Mouse (Mus musculus) embryonic facial prominence, embryonic 11.5 days (tissue): ENCODE results near the gene Homez. TPM values are rescaled to one million over a fixed set of nuclear protein-coding genes. Genes with fewer than 3 reads are reported as not detected.

Experiments used
- ATAC-seq: fragments of 200-750 bp; cut with Nextera tagmentation; replicated peaks from 2 replicates; pipeline ENCODE4 v1.8.0; 2017; ENCODE audit warnings: low read depth; ENCODE audit not compliant: insufficient number of reproducible peaks, low FRiP score, low TSS enrichment
- DNase-seq: peaks from one replicate; pipeline ENCODE4 v3.0.0-alpha.2; 2015; ENCODE audit warnings: low spot score
- H3K27ac ChIP-seq: fragments of 300-500 bp; sonication (generic); replicated peaks from 2 replicates; pipeline ENCODE4 v1.5.1; 2014; ENCODE audit warnings: mild to moderate bottlenecking, low read depth, low read length, control low read depth
- H3K27me3 ChIP-seq: fragments of 300-500 bp; sonication (generic); 2 replicates; pipeline ENCODE4 v1.6.1; 2014; ENCODE audit warnings: mild to moderate bottlenecking, low read length, moderate library complexity, mixed read lengths; ENCODE audit not compliant: control insufficient read depth, insufficient read depth
- H3K36me3 ChIP-seq: fragments of 300-500 bp; sonication (generic); replicated peaks from 2 replicates; pipeline ENCODE4 v1.6.1; 2014; ENCODE audit warnings: low read depth, mild to moderate bottlenecking, low read length, moderate library complexity, mixed read lengths; ENCODE audit not compliant: control insufficient read depth, insufficient read depth
- H3K4me1 ChIP-seq: fragments of 300-500 bp; sonication (generic); 2 replicates; pipeline ENCODE4 v1.6.1; 2014; ENCODE audit warnings: low read length, mixed read lengths; ENCODE audit not compliant: control insufficient read depth, insufficient read depth
- H3K4me2 ChIP-seq: fragments of 300-500 bp; sonication (generic); 2 replicates; pipeline ENCODE4 v1.6.1; 2014; ENCODE audit warnings: low read depth, mild to moderate bottlenecking, control low read depth, low read length, moderate library complexity
- H3K4me3 ChIP-seq: fragments of 300-500 bp; sonication (generic); 2 replicates; pipeline ENCODE4 v1.5.1; 2014; ENCODE audit warnings: low read depth, low read length, control low read depth
- H3K9ac ChIP-seq: fragments of 300-500 bp; sonication (generic); replicated peaks from 2 replicates; pipeline ENCODE4 v1.6.1; 2014; ENCODE audit warnings: mild to moderate bottlenecking, control low read depth, low read length
- H3K9me3 ChIP-seq: fragments of 300-500 bp; sonication (generic); replicated peaks from 2 replicates; pipeline ENCODE4 v1.6.1; 2016; ENCODE audit warnings: mild to moderate bottlenecking, low read length, inconsistent platforms, mixed read lengths; ENCODE audit not compliant: control insufficient read depth
- WGBS: fragments of 180-500 bp; shearing (Covaris S2); extraction: QIAGEN DNeasy Blood & Tissue Kit; methylation state at CpG from one replicate; pipeline ENCODE4 v1.1.7; 2014; 5-methylcytosine and 5-hydroxymethylcytosine counted together
- polyA plus RNA-seq: library from polyadenylated mRNA; unstranded; fragments of >200 nt; fragmentation: Nextera tagmentation; extraction: Ambion mirVana; gene quantifications from 2 replicates; pipeline ENCODE4 v1.2.1, GENCODE M21; 2014

Gene Homez
- polyA plus RNA-seq, 1 experiment from 2014 or later, result 14.5 TPM

GRCm38 (mm10) chr14:54877048-54877715 lies 6.4 kb upstream of the Homez start, which contains the start of gene Ppp1r3e:
Gene Ppp1r3e, minus strand, starts transcription at chr14:54877550.
- Histone ChIP-seq H3K36me3 (no peaks in the 10 kb centered on the region), H3K4me1 (peaks cover 4% of the 10 kb centered on the region; the same call in 1 of the 2 replicates), H3K4me3 (peak within 1 kb of the TSS; percentile 68), H3K9ac (peak within 1 kb of the TSS; percentile 78), H3K27ac (0 out of 2 replicates have a peak within 1 kb of the TSS, but pooled peaks have one; percentile 16), H3K4me2 (peak within 1 kb of the TSS; percentile 100), H3K9me3 (no peaks in the 10 kb centered on the region), H3K27me3 (peaks cover 8% of the 10 kb centered on the region)
- DNase-seq (peak; percentile 59), ATAC-seq (peak; percentile 69)
- under 1% methylated on average over 54 of the region's 61 CpGs for WGBS

GRCm38 (mm10) chr14:54876539-54877047 lies 5.8 kb upstream of the Homez start:
- DNase-seq (peak; percentile 90), ATAC-seq (peak; percentile 76)
- Histone ChIP-seq H3K36me3 (no peaks in the 10 kb centered on the region), H3K4me1 (peaks cover 4% of the 10 kb centered on the region; the same call in 1 of the 2 replicates), H3K27me3 (peaks cover 8% of the 10 kb centered on the region), H3K4me3 (peak overlapping the region; percentile 68), H3K27ac (0 out of 2 replicates have a peak overlapping the region, but pooled peaks have one; percentile 16), H3K4me2 (peak overlapping the region; percentile 100), H3K9ac (peak overlapping the region; percentile 78), H3K9me3 (no peaks in the 10 kb centered on the region)
- WGBS, result under 1% methylated on average over 65 of the region's 72 CpGs

GRCm38 (mm10) chr14:54875844-54876538 lies 5.2 kb upstream of the Homez start:
- no peaks in the 10 kb centered on the region for H3K9me3 ChIP-seq
- peak overlapping the region; percentile 100 for H3K4me2 ChIP-seq
- H3K4me3 ChIP-seq, result peak overlapping the region; percentile 68
- peaks cover 8% of the 10 kb centered on the region for H3K27me3 ChIP-seq
- peaks cover 4% of the 10 kb centered on the region; the same call in 1 of the 2 replicates for H3K4me1 ChIP-seq
- H3K27ac ChIP-seq, result 0 out of 2 replicates have a peak overlapping the region, but pooled peaks have one; percentile 16
- 2% methylated on average over 36 of the region's 36 CpGs for WGBS
- ATAC-seq (peak; percentile 55), DNase-seq (peak; percentile 64)
- no peaks in the 10 kb centered on the region for H3K36me3 ChIP-seq
- H3K9ac ChIP-seq, result peak overlapping the region; percentile 78

- Histone ChIP-seq H3K4me2 (no peak overlapping the region; the same call in 1 of the 2 replicates), H3K4me1 (peaks cover 4% of the 10 kb centered on the region; the same call in 1 of the 2 replicates), H3K27me3 (peaks cover 8% of the 10 kb centered on the region), H3K4me3 (no peak overlapping the region), H3K9ac (no peak overlapping the region), H3K27ac (no peak overlapping the region), H3K36me3 (no peaks in the 10 kb centered on the region), H3K9me3 (no peaks in the 10 kb centered on the region)
- no peak for ATAC-seq
- no peak for DNase-seq
- 79% methylated on average over 3 of the region's 3 CpGs for WGBS
Measured at GRCm38 (mm10) chr14:54874165-54874564, 3.4 kb upstream of the Homez start.

- Histone ChIP-seq H3K36me3 (no peaks in the 10 kb centered on the region), H3K27ac (no peak overlapping the region), H3K4me3 (no peak overlapping the region), H3K9ac (no peak overlapping the region), H3K4me2 (no peak overlapping the region), H3K9me3 (no peaks in the 10 kb centered on the region), H3K4me1 (no peaks in the 10 kb centered on the region), H3K27me3 (no peaks in the 10 kb centered on the region)
- DNase-seq (no peak), ATAC-seq (no peak)
- WGBS, result 86% methylated on average over 4 of the region's 4 CpGs
Measured at GRCm38 (mm10) chr14:54868026-54868425, 2.7 kb downstream of the Homez start.

- H3K4me3 ChIP-seq, result no peak overlapping the region
- H3K9me3 ChIP-seq, result no peaks in the 10 kb centered on the region
- H3K27me3 ChIP-seq, result no peaks in the 10 kb centered on the region
- H3K27ac ChIP-seq, result no peak overlapping the region
- no peak for DNase-seq
- H3K9ac ChIP-seq, result no peak overlapping the region
- ATAC-seq, result no peak
- no peak overlapping the region for H3K4me2 ChIP-seq
- WGBS, result 54% methylated on average over 5 of the region's 5 CpGs
- H3K4me1 ChIP-seq, result no peaks in the 10 kb centered on the region
- H3K36me3 ChIP-seq, result no peaks in the 10 kb centered on the region
Measured at GRCm38 (mm10) chr14:54866936-54867335, 3.8 kb downstream of the Homez start.

GRCm38 (mm10) chr14:54866268-54866667 lies 4.5 kb downstream of the Homez start:
- Histone ChIP-seq H3K9me3 (no peaks in the 10 kb centered on the region), H3K4me2 (no peak overlapping the region), H3K27me3 (no peaks in the 10 kb centered on the region), H3K36me3 (no peaks in the 10 kb centered on the region), H3K27ac (no peak overlapping the region), H3K9ac (no peak overlapping the region), H3K4me1 (no peaks in the 10 kb centered on the region), H3K4me3 (no peak overlapping the region)
- no peak for DNase-seq
- WGBS, result 50% methylated on average over 3 of the region's 3 CpGs
- ATAC-seq, result no peak

- Histone ChIP-seq H3K27ac (no peak overlapping the region), H3K4me3 (no peak overlapping the region), H3K9me3 (no peaks in the 10 kb centered on the region), H3K36me3 (no peaks in the 10 kb centered on the region), H3K27me3 (no peaks in the 10 kb centered on the region), H3K4me2 (no peak overlapping the region), H3K4me1 (no peaks in the 10 kb centered on the region), H3K9ac (no peak overlapping the region)
- no peak for DNase-seq
- ATAC-seq, result no peak
- 88% methylated on average over 5 of the region's 5 CpGs for WGBS
Measured at GRCm38 (mm10) chr14:54865626-54866025, 5.1 kb downstream of the Homez start.
